In genomic region chr1:164683788-164684187, GRCm38 (mm10) we compare ENCODE assay signal across 17 mouse cellular contexts.
DNase-seq lines count a peak whose midpoint lies in the region; ATAC-seq and TF ChIP-seq lines count a peak whose summit lies in the region.
"Had no signal": no experiment of that assay in that cellular context is flagged by ENCODE, and none has a peak within 500 bp of the region (broad histone marks: within the 10 kb centered on the region; RNA-seq: fewer than 3 reads in every experiment).

No protein-coding gene starts in this region.

- H3K4me1 ChIP-seq in forebrain, embryonic 15.5 days = no peaks in the 10 kb centered on the region
- no peaks in the 10 kb centered on the region for H3K4me1 ChIP-seq in forebrain, embryonic 14.5 days (ENCODE audit: control insufficient read depth, insufficient read depth, low read length)
- H3K4me1 ChIP-seq in olfactory bulb, adult 2 months (ENCODE audit: control insufficient read depth, insufficient read depth, low read length) = peaks cover 2% of the 10 kb centered on the region; the same call in 1 of the 2 replicates
- H3K4me1 ChIP-seq in intestine, postnatal 0 days (replicated peaks; ENCODE audit: control insufficient read depth, insufficient read depth, low read length) = no peaks in the 10 kb centered on the region
- H3K4me1 ChIP-seq: heart, embryonic 13.5 days; hindbrain, embryonic 10.5 days had no signal

- no peak for TF ChIP-seq POLR2A in olfactory bulb, adult 2 months (IDR thresholded peaks at IDR 0.05; ENCODE audit: insufficient read depth, low read depth, low read length)

- H3K27ac ChIP-seq in forebrain, embryonic 15.5 days (replicated peaks) = peak overlapping the region; percentile 34; the same call in 1 of the 2 replicates
- H3K27ac ChIP-seq in forebrain, embryonic 14.5 days (ENCODE audit: low read depth, low read length) = no peak overlapping the region
- peak overlapping the region; percentile 97 for H3K27ac ChIP-seq in layer of hippocampus, adult 2 months
- peak overlapping the region; percentile 98 for H3K27ac ChIP-seq in olfactory bulb, adult 2 months (ENCODE audit: insufficient read depth, low read depth, low read length)
- no peak overlapping the region for H3K27ac ChIP-seq in intestine, postnatal 0 days (ENCODE audit: low read depth, low read length)
- H3K27ac ChIP-seq: heart, embryonic 13.5 days; hindbrain, embryonic 10.5 days; lung, embryonic 15.5 days; stomach, postnatal 0 days had no signal

- H3K4me3 ChIP-seq in forebrain, embryonic 15.5 days = no peak overlapping the region
- H3K4me3 ChIP-seq in forebrain, embryonic 14.5 days (ENCODE audit: low read depth, low read length) = no peak overlapping the region
- no peak overlapping the region for H3K4me3 ChIP-seq in layer of hippocampus, adult 2 months
- H3K4me3 ChIP-seq in olfactory bulb, adult 2 months (ENCODE audit: insufficient read depth, low read depth, low read length) = no peak overlapping the region
- no peak overlapping the region for H3K4me3 ChIP-seq in intestine, postnatal 0 days (ENCODE audit: low read depth, low read length)
- H3K4me3 ChIP-seq: heart, embryonic 13.5 days; hindbrain, embryonic 10.5 days; lung, embryonic 15.5 days had no signal

- H3K27me3 ChIP-seq in forebrain, embryonic 15.5 days = no peaks in the 10 kb centered on the region
- no peaks in the 10 kb centered on the region for H3K27me3 ChIP-seq in forebrain, embryonic 14.5 days (replicated peaks; ENCODE audit: control insufficient read depth, insufficient read depth, low read length)
- no peaks in the 10 kb centered on the region for H3K27me3 ChIP-seq in intestine, postnatal 0 days (replicated peaks; ENCODE audit: control insufficient read depth, insufficient read depth, low read length)
- H3K27me3 ChIP-seq: heart, embryonic 13.5 days; lung, embryonic 15.5 days; Patski had no signal

- no peak overlapping the region for H3K9ac ChIP-seq in forebrain, embryonic 15.5 days (replicated peaks)
- no peak overlapping the region for H3K9ac ChIP-seq in forebrain, embryonic 14.5 days (ENCODE audit: low read length)
- H3K9ac ChIP-seq in intestine, postnatal 0 days (ENCODE audit: low read depth, low read length) = no peak overlapping the region
- H3K9ac ChIP-seq: heart, embryonic 13.5 days; lung, embryonic 15.5 days had no signal

- no peaks in the 10 kb centered on the region for H3K9me3 ChIP-seq in forebrain, embryonic 15.5 days
- H3K9me3 ChIP-seq in forebrain, embryonic 14.5 days (replicated peaks; ENCODE audit: control insufficient read depth, low read length) = no peaks in the 10 kb centered on the region
- H3K9me3 ChIP-seq in intestine, postnatal 0 days (ENCODE audit: control insufficient read depth) = no peaks in the 10 kb centered on the region
- H3K9me3 ChIP-seq: heart, embryonic 13.5 days; hindbrain, embryonic 10.5 days; lung, embryonic 15.5 days had no signal

- no peaks in the 10 kb centered on the region for H3K36me3 ChIP-seq in forebrain, embryonic 15.5 days
- no peaks in the 10 kb centered on the region for H3K36me3 ChIP-seq in forebrain, embryonic 14.5 days (ENCODE audit: control insufficient read depth, insufficient read depth, low read length)
- H3K36me3 ChIP-seq in intestine, postnatal 0 days (ENCODE audit: control insufficient read depth, insufficient read depth) = no peaks in the 10 kb centered on the region
- H3K36me3 ChIP-seq: heart, embryonic 13.5 days; hindbrain, embryonic 10.5 days; lung, embryonic 15.5 days had no signal

- 86% methylated on average over 3 of the region's 3 CpGs for WGBS in forebrain, embryonic 15.5 days
- 94% methylated on average over 3 of the region's 3 CpGs for WGBS in forebrain, embryonic 14.5 days
- 43% methylated on average over 3 of the region's 3 CpGs for WGBS in olfactory bulb, adult 2 months
- 94% methylated on average over 3 of the region's 3 CpGs for WGBS in intestine, postnatal 0 days

- DNase-seq in forebrain, embryonic 14.5 days (ENCODE audit: low spot score) = no peak
- DNase-seq in lung, postnatal 36 days = peak; percentile 19
- no peak for DNase-seq in lung, postnatal 14 days
- DNase-seq in layer of hippocampus, adult 2 months (ENCODE audit: low spot score in 2 of 2) = peak; percentile 48 to 74
- DNase-seq in embryo, embryonic 10 days (ENCODE audit: low spot score) = no peak
- DNase-seq: cerebellum, postnatal 14 days; kidney, adult 8-10 months; liver; thymus, postnatal 4 days had no signal

- H3K4me2 ChIP-seq in forebrain, embryonic 15.5 days (replicated peaks) = no peak overlapping the region
- H3K4me2 ChIP-seq in forebrain, embryonic 14.5 days (ENCODE audit: low read length) = no peak overlapping the region
- no peak overlapping the region for H3K4me2 ChIP-seq in intestine, postnatal 0 days (replicated peaks; ENCODE audit: low read depth)
- H3K4me2 ChIP-seq: heart, embryonic 13.5 days; lung, embryonic 15.5 days had no signal

- no peak for ATAC-seq in forebrain, embryonic 15.5 days (replicated peaks)
- no peak for ATAC-seq in forebrain, embryonic 14.5 days
- ATAC-seq in intestine, postnatal 0 days = no peak
- ATAC-seq: Patski had no signal

- no peak for TF ChIP-seq CTCF in layer of hippocampus, adult 2 months (conservative IDR thresholded peaks at IDR 0.05)
- TF ChIP-seq CTCF in olfactory bulb, adult 2 months (IDR thresholded peaks at IDR 0.05; ENCODE audit: insufficient read depth, low read depth, low read length) = no peak
- no peak for TF ChIP-seq CTCF in intestine, postnatal 0 days (IDR thresholded peaks at IDR 0.05; ENCODE audit: low read depth)

Comparison
In these comparisons a context has a peak if more than half of its experiments do, and no peak if none do; other contexts are left out.
1. H3K27ac ChIP-seq: peak in forebrain, embryonic 15.5 days (single experiment), layer of hippocampus, adult 2 months (single experiment) and olfactory bulb, adult 2 months (single experiment); none in forebrain, embryonic 14.5 days (single experiment) and intestine, postnatal 0 days (single experiment).
2. DNase-seq: peak in lung, postnatal 36 days (single experiment) and layer of hippocampus, adult 2 months (2 of 2); none in forebrain, embryonic 14.5 days (single experiment), lung, postnatal 14 days (single experiment) and embryo, embryonic 10 days (single experiment).